Mouse (Mus musculus): ENCODE data around the gene Adam15. TPM values are rescaled to one million over a fixed set of nuclear protein-coding genes. Genes with fewer than 3 reads are reported as not detected.

Gene Adam15
- polyA plus RNA-seq, 1 experiment from 2014 or later, result 61.1 TPM

DNA sequence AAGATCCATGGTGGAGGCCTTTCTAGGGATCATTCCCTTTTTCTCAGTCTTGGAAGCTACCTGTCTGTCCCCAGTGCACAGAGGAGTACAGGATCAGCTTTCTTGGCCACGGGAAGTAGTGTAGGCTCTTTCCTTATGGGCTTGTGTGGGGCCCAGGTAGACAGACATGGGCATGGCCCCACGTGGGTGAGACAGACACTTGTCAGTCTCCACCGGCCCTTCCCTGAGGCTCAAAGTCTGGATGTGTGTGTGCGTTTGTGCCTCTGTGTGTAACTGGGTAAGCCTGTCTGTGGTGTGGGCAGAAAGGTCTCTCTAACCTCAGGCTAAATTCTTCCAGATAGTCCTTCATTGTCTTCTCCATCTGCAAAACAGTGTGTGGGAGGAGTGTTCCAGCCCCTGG is 44.7 kb downstream of the Adam15 start:
- Histone ChIP-seq H3K4me2 (ENCODE audit: low read depth, low read length) (no peak overlapping the region), H3K4me3 (replicated peaks; ENCODE audit: low read length) (no peak overlapping the region), H3K27ac (ENCODE audit: low read length) (no peak overlapping the region), H3K4me1 (ENCODE audit: control insufficient read depth, insufficient read depth, low read length) (peaks cover 2% of the 10 kb centered on the region; the same call in 1 of the 2 replicates), H3K9me3 (replicated peaks; ENCODE audit: control insufficient read depth, low read length) (no peaks in the 10 kb centered on the region), H3K27me3 (ENCODE audit: control insufficient read depth, insufficient read depth, low read length) (no peaks in the 10 kb centered on the region; the same call in 1 of the 2 replicates), H3K9ac (ENCODE audit: low read length) (no peak overlapping the region), H3K36me3 (ENCODE audit: control insufficient read depth, insufficient read depth, low read length) (no peaks in the 10 kb centered on the region)
- ATAC-seq (ENCODE audit: insufficient read depth, low FRiP score), result no peak
- WGBS, result 71% methylated on average over 4 of the region's 4 CpGs

DNA sequence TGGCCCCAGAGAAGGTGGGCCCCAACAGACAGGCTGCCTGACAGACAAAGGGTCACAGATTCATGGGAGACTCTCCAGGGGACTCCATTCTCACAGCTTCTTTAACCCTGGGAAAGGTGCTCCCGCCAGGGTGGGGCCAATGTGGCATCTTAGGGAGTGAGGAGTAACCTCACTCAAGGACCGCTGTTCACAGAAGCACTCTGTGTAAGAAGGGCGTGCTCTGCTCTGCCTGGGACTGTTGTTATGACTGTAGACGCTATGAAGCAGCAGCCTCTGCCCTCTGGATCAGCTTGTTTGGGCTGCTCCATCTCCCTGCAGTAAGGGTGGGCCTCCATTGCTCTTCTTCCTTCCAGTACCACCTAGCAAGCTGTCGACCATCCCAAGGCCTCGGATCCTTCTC is 45.4 kb downstream of the Adam15 start:
- H3K27me3 ChIP-seq (ENCODE audit: control insufficient read depth, insufficient read depth, low read length), result no peaks in the 10 kb centered on the region; the same call in 1 of the 2 replicates
- H3K9ac ChIP-seq (ENCODE audit: low read length), result no peak overlapping the region
- H3K4me3 ChIP-seq (replicated peaks; ENCODE audit: low read length), result no peak overlapping the region
- no peak for ATAC-seq (ENCODE audit: insufficient read depth, low FRiP score)
- no peaks in the 10 kb centered on the region for H3K36me3 ChIP-seq (ENCODE audit: control insufficient read depth, insufficient read depth, low read length)
- no peak overlapping the region for H3K4me2 ChIP-seq (ENCODE audit: low read depth, low read length)
- no peak overlapping the region for H3K27ac ChIP-seq (ENCODE audit: low read length)
- peaks cover 5% of the 10 kb centered on the region; the same call in 1 of the 2 replicates for H3K4me1 ChIP-seq (ENCODE audit: control insufficient read depth, insufficient read depth, low read length)
- 51% methylated on average over 6 of the region's 6 CpGs for WGBS
- H3K9me3 ChIP-seq (replicated peaks; ENCODE audit: control insufficient read depth, low read length), result no peaks in the 10 kb centered on the region

DNA sequence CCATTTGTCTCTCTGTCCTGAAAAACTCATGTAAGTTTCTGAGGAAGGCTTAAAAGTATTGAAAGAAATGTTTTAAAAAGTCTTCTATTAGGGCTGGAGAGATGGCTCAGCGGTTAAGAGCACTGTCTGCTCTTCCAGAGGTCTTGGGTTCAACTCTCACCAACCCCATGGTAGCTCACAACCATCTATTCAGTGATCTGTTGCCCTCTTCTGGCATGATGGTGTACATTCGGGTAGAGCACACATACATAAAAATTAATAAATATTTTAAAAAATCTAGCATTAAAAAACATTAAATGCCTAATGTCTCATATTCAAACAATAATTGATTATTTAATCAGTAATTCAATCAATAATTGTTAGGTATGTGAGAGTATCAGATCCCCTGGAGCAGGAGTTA is 49.3 kb downstream of the Adam15 start:
- no peak overlapping the region for H3K9ac ChIP-seq (ENCODE audit: low read length)
- 58% methylated on average over 2 of the region's 2 CpGs for WGBS
- H3K36me3 ChIP-seq (ENCODE audit: control insufficient read depth, insufficient read depth, low read length), result no peaks in the 10 kb centered on the region
- H3K4me2 ChIP-seq (ENCODE audit: low read depth, low read length), result no peak overlapping the region
- no peak for ATAC-seq (ENCODE audit: insufficient read depth, low FRiP score)
- peaks cover 5% of the 10 kb centered on the region; the same call in 1 of the 2 replicates for H3K4me1 ChIP-seq (ENCODE audit: control insufficient read depth, insufficient read depth, low read length)
- H3K4me3 ChIP-seq (replicated peaks; ENCODE audit: low read length), result no peak overlapping the region
- H3K9me3 ChIP-seq (replicated peaks; ENCODE audit: control insufficient read depth, low read length), result no peaks in the 10 kb centered on the region
- H3K27ac ChIP-seq (ENCODE audit: low read length), result no peak overlapping the region
- no peaks in the 10 kb centered on the region; the same call in 1 of the 2 replicates for H3K27me3 ChIP-seq (ENCODE audit: control insufficient read depth, insufficient read depth, low read length)

DNA sequence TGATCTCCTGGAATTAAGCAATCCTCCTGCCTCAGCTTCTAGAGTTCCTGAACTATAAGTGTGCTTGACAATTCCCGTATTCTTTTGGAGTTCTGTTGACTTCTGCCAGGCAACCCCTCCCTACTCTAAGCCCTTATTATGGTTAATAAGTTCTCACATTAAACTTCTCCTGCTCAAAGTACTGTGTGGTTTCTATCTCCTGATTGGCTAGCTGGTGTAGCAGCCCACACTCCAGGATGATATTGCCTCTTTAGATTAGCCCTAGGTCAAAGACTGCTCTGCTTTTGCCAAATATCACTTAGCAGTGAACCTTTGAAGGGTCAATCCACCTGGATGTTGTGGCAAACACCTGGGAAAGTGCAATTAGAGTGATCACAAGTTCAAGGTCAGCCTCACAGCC is 49.7 kb downstream of the Adam15 start:
- Histone ChIP-seq H3K27me3 (ENCODE audit: control insufficient read depth, insufficient read depth, low read length) (no peaks in the 10 kb centered on the region; the same call in 1 of the 2 replicates), H3K4me3 (replicated peaks; ENCODE audit: low read length) (peak overlapping the region; percentile 40), H3K9me3 (replicated peaks; ENCODE audit: control insufficient read depth, low read length) (no peaks in the 10 kb centered on the region), H3K36me3 (ENCODE audit: control insufficient read depth, insufficient read depth, low read length) (no peaks in the 10 kb centered on the region), H3K27ac (ENCODE audit: low read length) (no peak overlapping the region), H3K4me2 (ENCODE audit: low read depth, low read length) (peak overlapping the region; percentile 59), H3K9ac (ENCODE audit: low read length) (peak overlapping the region; percentile 58; the same call in 1 of the 2 replicates), H3K4me1 (ENCODE audit: control insufficient read depth, insufficient read depth, low read length) (peaks cover 5% of the 10 kb centered on the region; the same call in 1 of the 2 replicates)
- WGBS, result 31% methylated on average over 1 of the region's 1 CpGs
- ATAC-seq (ENCODE audit: insufficient read depth, low FRiP score), result peak; percentile 41; the same call in 1 of the 2 replicates

DNA sequence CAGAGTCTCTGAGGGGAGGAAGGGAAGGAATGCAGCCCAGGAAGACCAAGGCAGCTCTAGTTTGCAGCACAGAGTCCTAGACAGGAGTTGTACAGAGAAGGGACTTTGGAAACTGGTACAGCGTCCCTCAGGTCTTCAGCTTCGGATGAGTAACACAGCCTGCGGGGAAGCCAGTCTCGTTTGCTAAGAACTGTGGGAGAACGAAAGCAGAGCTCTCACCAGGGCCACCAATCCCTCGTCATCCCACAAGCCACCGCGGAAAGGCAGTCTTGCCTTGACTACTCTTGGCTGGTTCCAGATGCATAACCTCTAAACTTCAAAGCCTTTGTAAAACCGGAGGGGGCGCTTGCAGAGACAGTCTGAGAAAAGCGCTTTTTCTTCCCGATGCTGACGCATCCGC is 50.3 kb downstream of the Adam15 start:
- no peaks in the 10 kb centered on the region; the same call in 1 of the 2 replicates for H3K27me3 ChIP-seq (ENCODE audit: control insufficient read depth, insufficient read depth, low read length)
- H3K9me3 ChIP-seq (replicated peaks; ENCODE audit: control insufficient read depth, low read length), result no peaks in the 10 kb centered on the region
- peak overlapping the region; percentile 40 for H3K4me3 ChIP-seq (replicated peaks; ENCODE audit: low read length)
- 5% methylated on average over 14 of the region's 14 CpGs for WGBS
- no peaks in the 10 kb centered on the region for H3K36me3 ChIP-seq (ENCODE audit: control insufficient read depth, insufficient read depth, low read length)
- H3K4me1 ChIP-seq (ENCODE audit: control insufficient read depth, insufficient read depth, low read length), result peaks cover 5% of the 10 kb centered on the region; the same call in 1 of the 2 replicates
- peak overlapping the region; percentile 58; the same call in 1 of the 2 replicates for H3K9ac ChIP-seq (ENCODE audit: low read length)
- peak; percentile 30; the same call in 1 of the 2 replicates for ATAC-seq (ENCODE audit: insufficient read depth, low FRiP score)
- H3K27ac ChIP-seq (ENCODE audit: low read length), result 0 out of 2 replicates have a peak overlapping the region, but pooled peaks have one; percentile 17
- H3K4me2 ChIP-seq (ENCODE audit: low read depth, low read length), result peak overlapping the region; percentile 59

DNA sequence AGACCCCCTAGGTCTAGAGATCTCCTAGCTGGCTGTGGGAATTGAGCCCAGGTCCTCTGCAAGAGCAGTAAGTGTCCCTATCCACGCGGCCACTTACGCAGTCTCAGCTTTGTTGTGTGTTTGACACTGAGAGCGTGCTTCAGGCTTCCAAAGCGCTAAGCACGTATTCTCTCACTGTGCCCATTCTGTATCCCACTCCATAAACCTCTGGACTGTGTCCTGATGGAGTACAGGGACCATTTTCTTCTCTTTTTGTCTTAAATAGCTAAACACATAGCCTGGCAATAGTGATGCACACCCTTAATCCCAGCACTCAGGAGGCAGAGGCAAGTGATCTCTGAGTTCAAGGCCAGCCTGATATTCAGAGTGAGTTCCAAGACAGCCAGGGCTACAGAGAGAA is 50.9 kb downstream of the Adam15 start:
- Histone ChIP-seq H3K36me3 (ENCODE audit: control insufficient read depth, insufficient read depth, low read length) (no peaks in the 10 kb centered on the region), H3K4me3 (replicated peaks; ENCODE audit: low read length) (no peak overlapping the region), H3K4me2 (ENCODE audit: low read depth, low read length) (no peak overlapping the region), H3K4me1 (ENCODE audit: control insufficient read depth, insufficient read depth, low read length) (peaks cover 5% of the 10 kb centered on the region; the same call in 1 of the 2 replicates), H3K9ac (ENCODE audit: low read length) (no peak overlapping the region), H3K27ac (ENCODE audit: low read length) (no peak overlapping the region), H3K9me3 (replicated peaks; ENCODE audit: control insufficient read depth, low read length) (no peaks in the 10 kb centered on the region), H3K27me3 (ENCODE audit: control insufficient read depth, insufficient read depth, low read length) (no peaks in the 10 kb centered on the region; the same call in 1 of the 2 replicates)
- WGBS, result 85% methylated on average over 6 of the region's 6 CpGs
- ATAC-seq (ENCODE audit: insufficient read depth, low FRiP score), result no peak

DNA sequence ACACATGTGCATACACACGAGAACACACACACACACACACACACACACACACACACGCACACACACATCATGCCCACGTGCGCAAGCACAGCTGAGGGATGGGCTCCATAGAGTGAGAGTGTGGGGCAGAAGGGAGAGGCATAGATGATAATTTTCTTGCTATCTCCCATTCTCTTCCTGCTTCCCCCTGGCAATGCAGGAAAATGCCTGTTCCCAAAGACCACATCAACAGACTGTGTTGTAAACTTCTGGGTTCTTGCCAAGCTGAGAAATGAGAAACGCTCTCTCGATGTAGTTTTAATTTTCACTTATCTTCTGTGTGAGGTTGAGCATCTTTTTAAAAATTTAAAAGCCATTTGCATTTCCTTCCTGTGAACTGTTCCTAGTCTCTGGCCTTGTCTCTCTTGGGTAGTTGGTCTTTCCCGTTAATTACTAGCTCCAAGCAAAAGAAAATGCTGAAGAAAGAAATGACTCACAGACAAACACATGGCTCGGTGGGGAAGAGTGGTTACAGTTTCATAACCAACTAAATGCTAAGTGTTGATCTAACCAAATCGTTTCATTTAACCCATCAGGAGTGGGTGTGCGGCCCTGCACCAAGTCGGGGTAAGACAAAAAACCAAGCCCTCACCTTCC is 52.9 kb downstream of the Adam15 start:
- 83% methylated on average over 11 of the region's 11 CpGs for WGBS
- no peak overlapping the region for H3K27ac ChIP-seq (ENCODE audit: low read length)
- H3K9me3 ChIP-seq (replicated peaks; ENCODE audit: control insufficient read depth, low read length), result no peaks in the 10 kb centered on the region
- H3K4me2 ChIP-seq (ENCODE audit: low read depth, low read length), result no peak overlapping the region
- H3K27me3 ChIP-seq (ENCODE audit: control insufficient read depth, insufficient read depth, low read length), result no peaks in the 10 kb centered on the region; the same call in 1 of the 2 replicates
- peaks cover 5% of the 10 kb centered on the region; the same call in 1 of the 2 replicates for H3K4me1 ChIP-seq (ENCODE audit: control insufficient read depth, insufficient read depth, low read length)
- no peaks in the 10 kb centered on the region for H3K36me3 ChIP-seq (ENCODE audit: control insufficient read depth, insufficient read depth, low read length)
- ATAC-seq (ENCODE audit: insufficient read depth, low FRiP score), result no peak
- no peak overlapping the region for H3K9ac ChIP-seq (ENCODE audit: low read length)
- no peak overlapping the region for H3K4me3 ChIP-seq (replicated peaks; ENCODE audit: low read length)

DNA sequence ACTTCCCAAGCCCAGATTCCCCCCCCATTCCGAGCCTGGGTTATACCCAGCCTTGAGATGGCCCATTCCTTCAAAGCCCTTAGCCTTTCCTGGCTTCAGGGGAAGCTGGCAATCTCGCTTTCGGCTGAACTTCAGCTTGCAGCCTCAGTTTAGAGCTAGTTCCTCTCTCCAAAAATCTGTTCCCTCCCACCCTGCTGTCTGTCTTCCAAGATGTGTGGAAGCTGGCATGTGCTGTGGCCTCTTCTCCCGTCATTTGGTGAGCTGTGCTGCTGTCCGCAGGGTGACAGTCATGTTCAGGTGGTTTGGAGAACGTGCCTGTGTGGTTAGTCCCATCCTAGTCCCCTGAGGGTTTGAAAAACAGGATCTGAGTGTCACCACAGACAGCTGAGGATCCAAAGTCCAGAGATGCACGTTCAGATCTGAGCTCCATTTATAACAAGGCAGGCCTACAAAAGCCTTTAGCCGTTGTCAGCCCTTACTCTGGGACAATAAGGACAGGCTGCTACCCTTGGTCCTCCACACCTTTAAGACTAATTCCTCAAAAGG is 54.0 kb downstream of the Adam15 start:
- H3K27me3 ChIP-seq (ENCODE audit: control insufficient read depth, insufficient read depth, low read length), result no peaks in the 10 kb centered on the region; the same call in 1 of the 2 replicates
- H3K9me3 ChIP-seq (replicated peaks; ENCODE audit: control insufficient read depth, low read length), result no peaks in the 10 kb centered on the region
- ATAC-seq (ENCODE audit: insufficient read depth, low FRiP score), result no peak
- no peak overlapping the region for H3K9ac ChIP-seq (ENCODE audit: low read length)
- WGBS, result 84% methylated on average over 8 of the region's 8 CpGs
- no peak overlapping the region for H3K4me3 ChIP-seq (replicated peaks; ENCODE audit: low read length)
- no peaks in the 10 kb centered on the region for H3K36me3 ChIP-seq (ENCODE audit: control insufficient read depth, insufficient read depth, low read length)
- H3K27ac ChIP-seq (ENCODE audit: low read length), result no peak overlapping the region
- H3K4me1 ChIP-seq (ENCODE audit: control insufficient read depth, insufficient read depth, low read length), result peaks cover 5% of the 10 kb centered on the region; the same call in 1 of the 2 replicates
- H3K4me2 ChIP-seq (ENCODE audit: low read depth, low read length), result no peak overlapping the region

DNA sequence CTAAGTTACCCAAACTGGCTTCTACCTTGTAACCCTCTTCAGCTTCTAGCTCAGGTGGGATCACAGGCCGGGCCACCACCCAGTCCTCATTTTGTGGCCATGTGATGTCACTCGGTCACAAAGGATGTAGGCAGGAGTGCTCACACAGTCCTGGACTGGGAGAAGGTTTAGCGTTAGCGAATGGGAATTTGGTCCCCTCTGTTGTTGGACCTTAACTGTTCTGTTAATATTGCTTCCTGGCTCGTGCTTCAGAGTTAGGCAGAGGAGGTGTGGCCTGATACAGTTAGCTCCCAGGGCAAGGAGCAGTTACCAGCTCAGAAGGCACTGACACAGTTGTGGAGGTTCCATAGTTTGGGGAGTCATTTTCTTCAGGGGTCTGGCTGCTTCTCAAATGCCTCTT is 55.6 kb downstream of the Adam15 start:
- no peak overlapping the region for H3K27ac ChIP-seq (ENCODE audit: low read length)
- H3K9ac ChIP-seq (ENCODE audit: low read length), result no peak overlapping the region
- no peak overlapping the region for H3K4me2 ChIP-seq (ENCODE audit: low read depth, low read length)
- 71% methylated on average over 5 of the region's 5 CpGs for WGBS
- H3K27me3 ChIP-seq (ENCODE audit: control insufficient read depth, insufficient read depth, low read length), result no peaks in the 10 kb centered on the region
- no peaks in the 10 kb centered on the region for H3K9me3 ChIP-seq (replicated peaks; ENCODE audit: control insufficient read depth, low read length)
- no peak overlapping the region for H3K4me3 ChIP-seq (replicated peaks; ENCODE audit: low read length)
- ATAC-seq (ENCODE audit: insufficient read depth, low FRiP score), result no peak
- no peaks in the 10 kb centered on the region for H3K4me1 ChIP-seq (ENCODE audit: control insufficient read depth, insufficient read depth, low read length)
- no peaks in the 10 kb centered on the region for H3K36me3 ChIP-seq (ENCODE audit: control insufficient read depth, insufficient read depth, low read length)
